Mouse (Mus musculus) thymus, adult 18-20 months (tissue): ENCODE data around the gene Os9.
A peak's percentile ranks its signal among the peaks of the same experiment; 100 is the strongest.

Experiments
- DNase-seq, 2 experiments: peaks; one replicate each; pipeline ENCODE4 v3.0.0; 2022; ENCODE audit warnings: mixed read lengths in 2 of 2

Gene Os9

GRCm38 (mm10) chr10:127114408-127114807 lies 6.5 kb downstream of the Os9 start:
- no peak for DNase-seq

- no peak for DNase-seq
Measured at GRCm38 (mm10) chr10:127111001-127111887, 9.7 kb downstream of the Os9 start.

GRCm38 (mm10) chr10:127108262-127108583 lies 12.7 kb downstream of the Os9 start:
- no peak for DNase-seq

GRCm38 (mm10) chr10:127107563-127108261 lies 13.2 kb downstream of the Os9 start:
- peak in 1 of 2 experiments; percentile 49 for DNase-seq

- DNase-seq, result no peak
Measured at GRCm38 (mm10) chr10:127103631-127104030, 17.3 kb downstream of the Os9 start.

- no peak for DNase-seq
Measured at GRCm38 (mm10) chr10:127101151-127101550, 19.8 kb downstream of the Os9 start.

- DNase-seq, result no peak
Measured at GRCm38 (mm10) chr10:127100414-127100813, 20.5 kb downstream of the Os9 start.

GRCm38 (mm10) chr10:127099868-127100267 lies 21.1 kb downstream of the Os9 start:
- DNase-seq, result no peak

GRCm38 (mm10) chr10:127099191-127099590 lies 21.7 kb downstream of the Os9 start:
- DNase-seq, result no peak

- DNase-seq, result no peak
Measured at GRCm38 (mm10) chr10:127098514-127098913, 22.4 kb downstream of the Os9 start.

- DNase-seq, result no peak
Measured at GRCm38 (mm10) chr10:127094382-127094802, 26.5 kb downstream of the Os9 start.

- no peak for DNase-seq
Measured at GRCm38 (mm10) chr10:127092742-127093141, 28.2 kb downstream of the Os9 start.

GRCm38 (mm10) chr10:127091507-127092396 lies 29.2 kb downstream of the Os9 start:
- DNase-seq, result no peak

- DNase-seq, result no peak
Measured at GRCm38 (mm10) chr10:127090560-127091411, 30.1 kb downstream of the Os9 start.

- DNase-seq, result no peak
Measured at GRCm38 (mm10) chr10:127085633-127086032, 35.3 kb downstream of the Os9 start.

GRCm38 (mm10) chr10:127085052-127085451 lies 35.9 kb downstream of the Os9 start:
- DNase-seq, result no peak

- no peak for DNase-seq
Measured at GRCm38 (mm10) chr10:127083915-127084306, 37.0 kb downstream of the Os9 start.

GRCm38 (mm10) chr10:127083292-127083914 lies 37.5 kb downstream of the Os9 start:
- DNase-seq, result no peak

- no peak for DNase-seq
Measured at GRCm38 (mm10) chr10:127081996-127082620, 38.8 kb downstream of the Os9 start.

- no peak for DNase-seq
Measured at GRCm38 (mm10) chr10:127080901-127081780, 39.8 kb downstream of the Os9 start.
